Mouse (Mus musculus): Measurements from ENCODE around the gene Zfp219.
"Not testable (repeated sequence)": the region's sequence is repeated elsewhere in the genome, so short reads cannot be mapped to it uniquely, and the experiment has no call there.

DNA sequence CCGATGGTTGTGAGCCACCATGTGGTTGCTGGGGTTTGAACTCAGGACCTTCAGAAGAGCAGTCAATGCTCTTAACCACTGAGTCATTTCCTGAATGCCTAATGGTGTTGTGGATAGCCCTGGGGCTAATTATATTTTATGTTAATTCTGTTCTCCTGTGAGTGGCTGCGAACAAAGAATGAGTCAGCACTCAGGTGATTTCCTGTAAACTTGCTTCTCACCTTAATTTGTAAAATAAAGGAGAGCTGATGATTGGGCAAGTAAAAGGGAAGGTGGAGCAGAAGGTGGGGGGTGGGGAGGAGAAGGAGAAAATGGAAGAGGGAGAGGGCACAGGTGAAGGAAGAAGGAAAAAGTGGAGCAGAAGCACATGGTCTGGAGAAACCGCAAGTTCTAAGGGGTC lies 32.2 kb upstream of the Zfp219 start:
- not testable (repeated sequence) for TF ChIP-seq CTCF (IDR thresholded peaks at IDR 0.05; ENCODE audit: low read depth, low read length); POLR2A (IDR thresholded peaks at IDR 0.05; ENCODE audit: insufficient read depth, low read length)

Data from ES-Bruce4 (cell line).